17 mouse cellular contexts compared by ENCODE assay signal in genomic region chr19:61049413-61049812, GRCm38 (mm10).
DNase-seq lines count a peak whose midpoint lies in the region; ATAC-seq lines count a peak whose summit lies in the region.
"Had no signal": no experiment of that assay in that cellular context is flagged by ENCODE, and none has a peak within 500 bp of the region (broad histone marks: within the 10 kb centered on the region; RNA-seq: fewer than 3 reads in every experiment).

No protein-coding gene starts in this region.

- DNase-seq in kidney, adult 11 months = no peak
- DNase-seq in gastrocnemius, postnatal 14 days = peak; percentile 18
- DNase-seq in lung, postnatal 25 days (ENCODE audit: low spot score) = peak; percentile 47
- DNase-seq in urinary bladder, postnatal 14 days (ENCODE audit: low spot score) = no peak
- DNase-seq in right cerebral cortex, postnatal 25 days = no peak
- DNase-seq: forebrain, postnatal 0 days; lung, embryonic 14.5 days; thymus, postnatal 14 days had no signal

- ATAC-seq in kidney, embryonic 14.5 days (ENCODE audit: low FRiP score, low TSS enrichment) = peak; percentile 62; the same call in 1 of the 2 replicates
- ATAC-seq in embryonic facial prominence, embryonic 15.5 days (ENCODE audit: insufficient number of reproducible peaks, low FRiP score, low TSS enrichment, low read depth) = no peak
- ATAC-seq in megakaryocyte-erythroid progenitor cell, adult 5-6 weeks (replicated peaks; ENCODE audit: low FRiP score, low TSS enrichment, poor library complexity, severe bottlenecking) = no peak
- ATAC-seq: Patski had no signal

- no peaks in the 10 kb centered on the region for H3K4me1 ChIP-seq in kidney, embryonic 14.5 days (ENCODE audit: control insufficient read depth, insufficient read depth, low read length)
- peaks cover 12% of the 10 kb centered on the region for H3K4me1 ChIP-seq in embryonic facial prominence, embryonic 15.5 days
- H3K4me1 ChIP-seq: hindbrain, embryonic 13.5 days had no signal

- no peaks in the 10 kb centered on the region for H3K36me3 ChIP-seq in kidney, embryonic 14.5 days (ENCODE audit: control insufficient read depth, insufficient read depth, low read length)
- H3K36me3 ChIP-seq in embryonic facial prominence, embryonic 15.5 days = no peaks in the 10 kb centered on the region
- H3K36me3 ChIP-seq: heart, embryonic 15.5 days; hindbrain, embryonic 13.5 days had no signal

- H3K4me3 ChIP-seq in kidney, embryonic 14.5 days (ENCODE audit: low read length) = no peak overlapping the region
- H3K4me3 ChIP-seq in embryonic facial prominence, embryonic 15.5 days (replicated peaks) = no peak overlapping the region
- H3K4me3 ChIP-seq: heart, embryonic 15.5 days; hindbrain, embryonic 13.5 days; myocyte had no signal

- 18% methylated on average over 1 of the region's 1 CpGs for WGBS in kidney, embryonic 14.5 days
- WGBS in embryonic facial prominence, embryonic 15.5 days = 33% methylated on average over 1 of the region's 1 CpGs

- H3K9me3 ChIP-seq in kidney, embryonic 14.5 days (ENCODE audit: control insufficient read depth, low read length) = 0 out of 2 replicates have a peak, but pooled peaks cover 2% of the 10 kb centered on the region
- no peaks in the 10 kb centered on the region for H3K9me3 ChIP-seq in embryonic facial prominence, embryonic 15.5 days (replicated peaks)
- H3K9me3 ChIP-seq: heart, embryonic 15.5 days; hindbrain, embryonic 13.5 days had no signal

- H3K9ac ChIP-seq in kidney, embryonic 14.5 days (ENCODE audit: low read depth, low read length) = no peak overlapping the region
- H3K9ac ChIP-seq in embryonic facial prominence, embryonic 15.5 days = no peak overlapping the region
- H3K9ac ChIP-seq: forebrain, postnatal 0 days; heart, embryonic 15.5 days; hindbrain, embryonic 13.5 days; lung, embryonic 14.5 days had no signal

- intact Hi-C loops in gastrocnemius, postnatal 14 days (cut with DNase I; ENCODE audit: low total_unique reads) = no loop called here

- no peak overlapping the region for H3K4me2 ChIP-seq in kidney, embryonic 14.5 days (replicated peaks; ENCODE audit: low read depth, low read length)
- no peak overlapping the region for H3K4me2 ChIP-seq in embryonic facial prominence, embryonic 15.5 days (replicated peaks)
- H3K4me2 ChIP-seq: heart, embryonic 15.5 days; hindbrain, embryonic 13.5 days; lung, embryonic 14.5 days; midbrain, embryonic 11.5 days had no signal

- peak overlapping the region; percentile 39; the same call in 1 of the 2 replicates for H3K27ac ChIP-seq in kidney, embryonic 14.5 days (ENCODE audit: low read depth, low read length)
- H3K27ac ChIP-seq in embryonic facial prominence, embryonic 15.5 days (replicated peaks) = peak overlapping the region; percentile 41
- H3K27ac ChIP-seq: heart, embryonic 15.5 days; hindbrain, embryonic 13.5 days had no signal

- H3K27me3 ChIP-seq in kidney, embryonic 14.5 days (ENCODE audit: control insufficient read depth, insufficient read depth, low read length) = no peaks in the 10 kb centered on the region
- no peaks in the 10 kb centered on the region for H3K27me3 ChIP-seq in embryonic facial prominence, embryonic 15.5 days
- H3K27me3 ChIP-seq: CH12.LX; heart, embryonic 15.5 days; hindbrain, embryonic 13.5 days; Patski had no signal

Comparison
In these comparisons a context has a peak if more than half of its experiments do, and no peak if none do; other contexts are left out.
1. DNase-seq: peak in gastrocnemius, postnatal 14 days (single experiment) and lung, postnatal 25 days (single experiment); none in kidney, adult 11 months (single experiment), urinary bladder, postnatal 14 days (single experiment) and right cerebral cortex, postnatal 25 days (single experiment).